Mouse (Mus musculus) right cerebral cortex, postnatal 10 days (tissue): ENCODE results near the gene Ccdc51.
A peak's percentile ranks its signal among the peaks of the same experiment; 100 is the strongest.

Source experiments
- DNase-seq, 2 experiments: peaks; one replicate each; pipeline ENCODE4 v3.0.0; 2021; ENCODE audit warnings: low spot score in 2 of 2

The Ccdc51 gene

DNA sequence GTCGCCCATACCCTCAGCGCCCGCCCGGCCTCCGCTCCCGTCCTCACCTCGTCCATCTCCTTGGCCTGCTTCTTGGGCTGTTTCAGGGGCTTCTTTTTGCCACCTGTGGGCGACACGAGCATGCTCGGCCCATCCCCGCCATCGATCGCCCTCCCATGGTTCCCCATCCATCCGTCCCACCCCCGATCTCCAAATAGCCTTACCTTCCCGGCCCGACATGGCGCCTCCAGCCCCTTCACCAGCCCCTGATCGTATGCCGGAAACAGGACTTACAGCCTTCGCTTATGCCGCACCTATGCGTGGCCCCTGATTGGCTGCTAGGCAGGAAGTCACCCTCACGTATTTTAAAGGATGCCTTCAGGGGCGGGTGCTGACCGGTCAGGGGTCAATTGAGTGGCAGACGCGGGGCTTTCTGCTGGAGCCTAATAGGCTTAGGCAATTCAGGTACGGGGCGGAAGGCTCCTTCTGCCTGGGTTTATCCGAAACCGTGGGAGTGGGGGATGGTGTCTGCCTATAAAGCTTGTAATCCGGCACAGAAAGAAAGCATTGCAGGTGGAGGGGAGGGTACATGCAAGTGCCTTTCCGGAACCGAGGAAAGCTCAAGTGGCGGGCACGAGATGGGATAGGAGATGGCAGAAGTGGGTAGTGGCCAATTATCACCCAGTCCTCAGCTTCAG is at the start of gene Ccdc51, which contains the start of gene Tma7:
Gene Ccdc51, plus strand, starts transcription at position 370 of the 677 bp plus-strand sequence.
Gene Tma7, minus strand, starts transcription at position 464 of the 677 bp plus-strand sequence.
- peak; percentile 94 to 96 for DNase-seq

DNA sequence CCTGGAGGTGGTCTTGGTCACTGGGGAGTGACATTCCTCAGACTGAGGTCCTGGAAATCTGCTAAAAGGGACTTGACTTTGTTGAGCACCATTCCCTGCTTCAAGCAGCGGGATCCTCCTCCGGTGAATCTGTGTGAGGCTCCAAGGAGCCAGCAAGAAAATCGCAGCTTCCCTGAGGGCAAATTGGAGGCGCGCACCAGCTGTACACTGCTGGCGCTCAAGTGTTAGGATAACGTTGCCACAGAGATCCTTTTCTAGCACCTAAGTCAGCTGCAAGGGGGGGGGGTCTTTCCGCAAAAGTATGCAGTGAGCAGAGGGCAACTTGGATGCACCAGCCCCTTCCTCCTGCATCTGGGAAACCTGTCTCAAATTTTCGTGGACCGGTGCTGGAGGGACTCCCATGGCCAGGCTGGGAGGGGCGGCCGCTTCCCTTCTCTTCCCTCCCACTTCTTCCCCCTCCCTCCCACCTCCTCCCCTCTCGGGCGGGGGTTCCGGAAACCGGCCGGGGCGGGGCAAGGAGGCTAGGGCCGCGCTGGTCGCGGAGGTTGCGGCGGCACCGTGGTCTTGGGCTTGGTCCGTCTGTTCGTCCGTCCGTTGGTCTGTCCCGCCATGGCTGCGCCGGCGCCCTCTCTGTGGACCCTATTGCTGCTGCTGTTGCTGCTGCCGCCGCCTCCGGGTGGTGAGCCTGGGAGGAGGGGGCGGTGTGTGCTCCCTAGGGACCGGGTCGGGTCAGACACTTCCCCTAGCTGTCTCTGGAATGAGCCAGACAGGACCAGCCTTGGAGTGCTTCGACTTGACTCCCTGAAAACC is 44.0 kb upstream of the Ccdc51 start, which contains the start of gene Shisa5:
Gene Shisa5, plus strand, starts transcription at position 480 of the 810 bp plus-strand sequence.
- peak in 1 of 2 experiments; percentile 58 for DNase-seq

DNA sequence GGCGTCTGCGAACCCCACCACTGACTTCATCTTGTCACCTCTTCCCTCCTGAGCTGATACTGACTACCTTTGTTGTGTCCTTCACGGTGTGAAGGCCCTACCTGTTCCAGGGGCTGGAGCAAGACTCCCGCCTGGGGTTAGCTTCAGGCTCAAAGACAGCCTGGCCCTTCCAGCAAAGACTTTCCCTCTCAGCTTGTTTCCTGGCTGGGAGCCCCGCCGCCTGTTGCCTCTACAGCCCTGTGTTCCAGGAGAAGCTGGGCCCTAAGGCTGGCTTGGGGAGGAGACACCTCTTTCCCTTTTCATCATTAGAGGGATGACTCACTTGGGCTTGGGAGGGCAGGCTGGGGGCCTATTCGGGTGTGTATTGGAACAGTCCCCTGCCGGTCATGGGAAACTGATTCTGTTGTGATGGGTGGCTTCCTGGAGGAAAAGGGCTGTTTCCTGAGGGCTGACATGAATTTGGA is 43.4 kb upstream of the Ccdc51 start:
- no peak for DNase-seq

DNA sequence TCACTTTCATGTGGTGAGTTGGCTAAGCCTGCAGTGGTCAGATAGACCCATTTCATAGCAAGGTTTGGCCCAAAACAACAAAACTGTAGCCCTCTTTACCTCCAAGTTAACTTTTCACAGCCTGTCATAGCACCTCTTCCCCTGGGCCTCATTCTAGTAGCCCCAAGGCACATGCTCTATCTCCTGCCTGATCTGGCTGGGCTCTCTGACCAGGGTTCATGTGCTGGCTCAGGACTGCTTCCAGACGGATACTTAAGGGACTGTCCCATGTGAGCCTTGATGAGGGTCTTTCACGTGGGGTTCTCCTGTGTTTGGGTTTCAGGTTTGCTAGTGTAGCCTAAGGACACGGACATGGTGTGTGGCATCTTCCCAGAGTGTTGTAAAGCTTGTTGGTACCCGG is 42.6 kb upstream of the Ccdc51 start:
- no peak for DNase-seq

DNA sequence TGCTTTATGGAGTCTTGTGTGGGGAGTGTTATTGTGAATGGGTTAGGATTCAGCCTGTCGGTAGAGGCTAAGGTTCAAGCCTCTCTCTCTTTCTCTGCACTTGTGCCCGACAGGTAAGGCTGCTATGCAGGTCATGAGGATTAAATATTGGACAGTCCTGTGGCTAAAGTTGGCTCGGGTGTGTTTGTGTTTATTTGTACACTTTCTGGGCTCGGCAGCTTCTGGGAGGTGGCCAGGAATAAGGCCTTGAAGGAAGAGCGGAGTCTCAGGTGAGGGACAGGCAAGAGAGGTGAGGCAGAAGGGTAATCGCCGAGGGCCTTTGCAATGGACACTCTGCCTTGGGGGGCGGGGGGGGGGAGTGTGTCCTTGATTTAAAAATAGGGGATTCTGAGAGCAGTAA is 42.1 kb upstream of the Ccdc51 start:
- DNase-seq = no peak

DNA sequence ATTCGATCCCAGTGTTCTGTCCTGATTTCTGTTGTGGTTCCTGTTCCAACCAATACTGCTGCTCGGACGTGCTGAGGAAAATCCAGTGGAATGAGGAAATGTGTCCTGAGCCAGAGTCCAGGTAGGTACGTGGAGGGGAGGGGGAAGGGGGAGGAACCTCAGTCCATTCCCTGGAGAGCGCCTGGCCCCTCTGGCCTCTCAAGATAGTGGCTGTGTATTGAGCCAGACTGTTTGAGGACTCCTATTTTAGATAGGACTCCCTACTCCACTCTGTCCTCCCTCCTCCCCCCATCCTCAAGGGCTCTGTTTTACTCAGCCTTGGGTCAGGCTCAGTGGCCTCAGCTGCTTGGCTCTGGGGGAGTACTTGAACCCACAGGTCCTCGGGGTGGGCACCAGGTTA is 41.4 kb upstream of the Ccdc51 start:
- DNase-seq = peak in 1 of 2 experiments; percentile 18

DNA sequence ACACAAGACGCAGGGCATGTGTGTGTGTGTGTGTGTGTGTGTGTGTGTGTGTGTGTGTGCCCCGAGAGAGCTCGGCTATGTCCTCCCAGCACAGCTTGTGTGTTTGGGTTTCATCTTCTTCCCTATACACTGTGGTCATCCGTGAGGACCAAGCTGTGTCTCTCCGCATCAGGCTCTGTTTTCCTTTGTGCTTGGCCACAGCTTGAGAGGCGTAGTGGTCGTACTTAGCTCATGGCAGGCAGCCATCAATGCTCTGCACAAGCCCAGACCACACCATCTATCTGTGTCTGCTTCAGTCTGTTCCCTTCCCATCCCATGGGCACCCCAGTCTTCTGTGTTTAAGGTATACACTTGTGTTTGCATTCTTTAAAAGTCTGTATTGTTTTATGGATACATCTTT is 40.9 kb upstream of the Ccdc51 start:
- peak in 1 of 2 experiments; percentile 41 for DNase-seq

DNA sequence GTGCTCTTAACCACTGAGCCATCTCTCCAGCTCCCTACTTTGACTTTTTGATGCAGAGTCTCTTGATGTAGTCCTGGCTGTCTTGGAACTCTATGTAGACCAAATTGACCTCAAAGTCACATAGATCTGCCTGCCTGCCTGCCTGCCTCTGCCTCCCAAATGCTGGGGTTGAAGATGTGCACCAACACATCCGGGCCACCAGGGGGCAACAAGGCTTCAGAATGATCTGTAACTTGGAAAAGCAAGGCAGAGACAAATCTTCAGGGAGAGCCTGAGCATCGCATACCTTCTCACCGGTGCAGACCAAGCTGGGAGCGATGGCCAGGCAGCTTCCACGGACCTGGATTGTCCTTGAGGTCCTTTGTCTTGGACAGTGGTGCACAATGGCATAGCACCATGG is 36.0 kb upstream of the Ccdc51 start:
- DNase-seq = peak; percentile 32 to 43

DNA sequence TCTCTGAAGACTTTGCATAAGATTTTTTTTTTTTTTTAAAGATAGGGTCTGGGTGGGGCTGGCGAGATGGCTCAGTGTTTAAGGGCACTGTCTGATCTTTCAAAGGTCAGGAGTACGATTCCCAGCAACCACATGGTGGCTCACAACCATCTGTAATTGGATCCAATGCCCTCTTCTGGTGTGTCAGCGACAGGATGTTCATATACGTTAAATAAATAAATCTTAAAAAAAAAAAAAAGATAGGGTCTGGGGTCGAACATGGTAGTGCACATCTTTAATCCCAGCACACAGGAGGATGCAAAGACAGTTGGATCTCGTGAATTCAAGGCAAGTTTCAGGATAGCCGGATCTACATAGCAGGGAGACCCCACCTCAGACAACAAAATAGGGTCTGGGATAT is 33.0 kb upstream of the Ccdc51 start:
- no peak for DNase-seq

DNA sequence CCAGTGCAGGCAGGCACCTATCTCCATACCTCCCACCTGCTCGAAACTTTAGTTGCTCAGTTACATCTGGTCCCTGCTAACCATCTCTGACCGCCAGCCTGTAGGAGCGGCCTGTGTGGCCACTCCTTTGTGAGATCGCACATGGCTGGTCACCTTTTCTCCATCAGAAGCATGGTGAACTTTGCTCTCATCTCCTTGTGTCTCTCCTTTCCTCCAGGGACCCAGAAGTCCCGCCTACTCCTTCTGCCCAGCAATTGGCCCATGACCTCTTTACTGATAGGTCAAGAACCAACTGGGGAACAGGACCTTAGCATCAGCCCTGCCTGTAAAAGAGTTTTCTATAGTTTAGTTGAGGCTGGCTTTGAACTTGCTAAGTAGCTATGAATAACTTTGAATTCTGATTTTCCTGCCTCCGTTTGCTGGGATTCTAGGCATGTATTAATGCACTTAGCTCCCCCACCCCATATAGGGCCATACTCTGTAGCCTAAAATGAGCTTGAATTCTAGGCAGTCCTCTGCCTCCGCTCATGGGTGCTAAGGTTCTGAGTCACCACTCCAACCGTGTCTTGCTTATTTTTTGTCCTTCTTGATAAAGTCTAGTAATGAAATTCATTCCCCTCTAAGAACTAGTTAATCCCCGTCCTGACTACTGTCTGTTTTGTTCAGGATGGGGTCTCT is 32.2 kb upstream of the Ccdc51 start:
- DNase-seq = peak; percentile 13 to 19

DNA sequence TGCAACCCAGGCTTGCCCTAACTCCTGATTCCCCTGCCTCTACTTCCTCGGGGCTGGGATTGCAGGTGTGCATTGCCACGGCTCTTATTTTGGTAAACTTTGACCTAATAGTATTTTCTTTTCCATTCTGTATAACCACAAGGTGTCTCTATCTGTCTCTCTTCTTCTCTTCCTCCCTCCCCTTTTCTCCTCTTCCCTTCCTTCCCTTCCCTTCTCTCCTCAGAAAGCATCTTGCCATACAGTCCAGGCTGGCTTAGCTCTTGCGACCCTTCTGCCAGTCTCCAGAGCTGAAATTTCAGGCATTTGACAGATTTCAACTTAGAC is 31.7 kb upstream of the Ccdc51 start:
- peak in 1 of 2 experiments; percentile 5 for DNase-seq

DNA sequence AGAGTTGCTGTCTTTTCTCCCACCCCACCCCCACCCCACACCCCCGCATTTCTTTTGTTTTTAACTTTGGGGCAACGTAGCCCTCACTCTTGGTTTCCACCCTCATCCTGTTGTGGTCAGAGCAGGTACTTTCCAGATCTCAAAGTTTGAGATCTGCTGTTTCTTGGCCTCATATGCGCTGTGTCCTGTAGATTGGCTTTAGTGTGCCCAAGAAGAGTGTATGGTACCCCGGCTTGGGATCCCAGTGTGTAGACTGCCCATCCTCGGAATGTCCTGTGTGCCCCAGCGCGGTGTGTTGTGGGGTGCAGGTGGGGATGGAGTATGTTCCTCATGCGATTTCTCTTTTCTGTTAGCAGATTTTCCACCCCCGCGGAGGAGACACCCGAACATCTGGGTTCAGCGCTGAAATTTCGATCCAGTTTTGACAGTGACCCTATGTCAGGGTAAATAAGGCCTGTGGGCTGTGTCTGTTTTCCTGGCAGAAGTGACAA is 31.2 kb upstream of the Ccdc51 start:
- peak; percentile 15 to 20 for DNase-seq

DNA sequence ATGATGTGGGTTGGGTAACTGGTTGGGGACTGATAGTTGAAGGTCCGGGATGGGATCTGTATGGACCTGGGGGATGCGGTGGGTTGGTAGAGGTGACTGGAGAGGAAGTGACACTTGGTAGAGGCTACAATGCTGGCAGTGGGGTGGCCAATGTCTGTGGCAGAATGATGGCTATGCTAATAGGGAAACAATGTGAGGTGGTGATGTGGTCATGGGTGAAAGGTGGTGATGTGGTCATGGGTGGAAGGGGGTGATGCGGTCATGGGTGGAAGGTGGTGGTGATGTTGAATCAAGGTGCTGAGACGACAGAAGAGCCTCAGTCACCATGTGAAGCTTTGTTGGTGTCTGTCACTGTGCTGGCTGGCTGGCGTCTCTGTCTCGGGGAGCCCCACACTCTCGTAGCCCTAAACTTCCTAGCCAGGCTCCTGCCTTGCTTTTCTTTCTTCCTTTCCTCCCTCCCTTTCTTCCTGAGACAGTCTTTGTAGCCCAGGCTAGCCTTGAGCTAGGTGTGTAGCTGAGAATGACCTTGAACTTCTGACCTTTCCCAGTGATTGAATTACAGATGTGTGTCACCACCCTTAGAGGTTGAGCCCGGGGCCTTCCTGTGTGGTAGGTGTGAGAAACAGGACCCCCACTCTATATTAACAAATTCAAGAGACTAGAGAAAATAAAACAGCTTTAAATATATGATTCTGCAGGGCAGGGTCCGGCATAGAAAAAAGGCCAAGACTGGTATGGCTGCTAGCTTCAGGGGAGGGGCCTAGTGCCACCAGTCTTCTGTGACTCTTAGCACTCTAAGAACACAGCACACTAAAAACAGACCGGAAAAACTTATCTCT is 30.4 kb upstream of the Ccdc51 start:
- DNase-seq = peak; percentile 15 to 20

DNA sequence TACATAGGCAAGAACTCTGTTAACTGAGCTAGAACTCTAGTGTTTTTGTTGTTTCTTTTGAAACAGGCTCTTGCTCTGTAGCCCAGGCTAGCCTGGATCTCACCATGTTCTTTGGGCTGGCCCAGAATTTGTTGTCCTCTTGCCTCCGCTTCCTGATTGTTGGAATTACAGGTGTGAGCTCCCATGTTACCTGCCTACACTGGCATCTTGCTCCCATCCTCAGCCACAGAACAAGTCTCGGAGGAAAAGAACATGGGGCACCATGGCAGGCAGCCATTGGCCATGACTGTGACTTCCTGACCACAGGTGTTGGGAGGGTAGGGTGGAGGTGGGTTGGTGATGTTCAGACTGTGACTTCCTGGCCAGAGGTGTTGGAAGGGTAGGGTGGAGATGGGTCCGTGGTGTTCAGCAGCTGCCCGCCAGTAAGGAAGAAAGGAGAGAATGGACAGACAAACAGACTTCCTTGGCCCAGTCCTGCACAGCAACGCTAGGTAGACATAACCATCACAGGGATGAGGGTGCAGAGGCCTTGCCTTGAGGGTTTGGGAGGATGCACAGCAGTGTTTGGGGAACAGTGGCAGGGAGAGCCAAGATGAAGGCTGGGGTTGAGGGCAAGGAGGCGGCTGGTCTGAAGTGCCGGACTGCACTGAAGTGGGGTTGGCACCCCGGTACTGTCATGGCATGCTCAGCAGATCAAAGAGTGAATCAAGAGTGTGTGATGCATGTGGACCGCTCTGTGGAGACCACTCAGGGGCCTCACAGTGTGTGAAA is 29.6 kb upstream of the Ccdc51 start:
- DNase-seq = peak; percentile 22 to 23

DNA sequence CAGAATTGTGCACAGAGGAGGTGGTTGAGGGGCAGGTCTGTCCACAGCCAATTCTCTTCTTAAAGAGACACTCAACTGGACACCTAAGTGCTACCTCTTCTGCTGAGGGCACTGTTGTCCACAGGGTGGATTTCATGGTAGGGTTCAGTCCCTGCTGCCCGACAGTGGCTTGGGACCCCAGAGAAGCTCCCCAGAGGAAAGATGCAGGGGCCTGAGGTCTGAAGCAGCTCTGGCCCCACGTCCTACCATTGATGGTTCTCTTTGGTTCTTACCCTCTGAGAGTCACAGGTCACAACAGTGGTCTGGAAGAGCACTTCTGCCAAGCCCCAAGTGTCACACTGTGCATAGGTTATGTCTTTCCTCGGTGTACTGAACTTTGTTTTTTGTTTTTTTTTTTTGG is 28.9 kb upstream of the Ccdc51 start:
- DNase-seq = peak in 1 of 2 experiments; percentile 19

DNA sequence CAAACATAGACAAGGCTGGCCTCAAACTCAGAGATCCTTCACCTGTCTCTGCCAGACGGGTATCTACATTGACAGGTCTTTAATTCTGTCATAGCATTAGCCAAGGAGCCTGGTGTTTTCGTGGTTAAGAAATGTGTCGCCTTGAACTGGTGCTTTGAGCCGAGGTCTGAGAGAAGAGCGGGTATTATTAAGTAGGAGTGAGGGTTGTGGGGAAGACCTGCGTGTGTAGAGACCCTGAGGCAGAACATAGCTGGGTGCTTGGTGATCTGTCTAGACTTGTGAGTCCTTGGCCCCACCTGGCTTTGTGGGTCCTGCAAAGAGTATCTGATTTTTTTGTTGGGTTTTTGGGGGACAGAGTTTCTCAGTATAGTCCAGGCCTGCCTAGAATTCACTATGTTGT is 28.4 kb upstream of the Ccdc51 start:
- peak; percentile 12 to 22 for DNase-seq

DNA sequence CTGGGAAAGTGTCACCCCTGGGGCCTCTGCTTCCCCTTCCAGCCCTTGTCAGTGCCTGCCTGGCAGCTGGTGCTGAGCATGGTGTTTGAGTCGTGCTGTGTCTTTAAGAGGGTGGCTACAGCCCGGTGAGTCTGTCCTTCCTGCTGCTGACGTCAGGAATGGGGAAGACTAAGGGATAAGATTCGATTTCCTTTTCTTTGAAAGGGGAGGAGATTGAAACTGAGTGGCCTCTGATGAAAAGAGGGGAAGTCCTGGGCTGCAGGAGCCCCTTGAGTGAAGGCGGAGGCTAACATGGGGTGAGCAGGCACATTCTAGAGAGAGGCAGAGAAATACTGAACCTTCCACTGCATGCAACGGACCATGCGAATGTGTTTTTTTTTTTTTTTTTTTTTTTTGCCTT is 27.6 kb upstream of the Ccdc51 start:
- DNase-seq = peak; percentile 84 to 91

DNA sequence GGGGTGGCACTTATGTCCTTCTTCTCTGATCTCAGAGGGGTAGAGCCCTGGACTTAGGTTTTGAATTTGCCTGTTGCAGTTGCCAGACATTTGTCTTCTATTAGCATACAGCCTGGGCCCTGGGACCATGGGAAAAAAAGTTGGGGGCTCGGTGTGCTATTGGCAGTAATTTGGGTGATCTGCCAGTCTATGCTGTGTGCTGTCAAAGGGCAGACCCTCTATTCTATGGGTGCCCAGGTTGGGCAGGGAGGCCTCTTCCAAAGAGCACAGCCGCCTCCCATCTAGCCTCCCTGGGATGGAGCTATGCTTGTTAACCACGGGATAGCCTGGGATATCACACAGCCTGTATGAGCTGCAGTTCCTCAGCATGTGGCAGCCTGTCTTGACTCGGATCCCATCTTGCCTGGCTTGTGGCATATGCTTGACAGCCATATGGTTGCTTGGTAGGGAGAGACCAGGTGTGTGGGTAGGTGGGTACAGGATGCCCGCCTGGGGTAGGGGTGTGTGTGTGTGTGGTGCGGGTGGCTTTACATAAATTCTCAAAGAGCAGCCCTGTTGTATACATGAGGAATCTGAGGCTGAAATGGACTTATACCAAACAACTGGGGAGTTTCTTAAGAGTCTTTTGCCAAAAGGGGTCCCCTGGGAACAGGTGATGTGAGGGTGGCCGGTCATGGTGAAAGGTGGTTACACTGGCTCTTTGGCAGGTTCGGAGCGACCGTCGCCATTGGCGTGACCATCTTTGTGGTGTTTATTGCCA is 26.8 kb upstream of the Ccdc51 start:
- peak; percentile 31 to 53 for DNase-seq

DNA sequence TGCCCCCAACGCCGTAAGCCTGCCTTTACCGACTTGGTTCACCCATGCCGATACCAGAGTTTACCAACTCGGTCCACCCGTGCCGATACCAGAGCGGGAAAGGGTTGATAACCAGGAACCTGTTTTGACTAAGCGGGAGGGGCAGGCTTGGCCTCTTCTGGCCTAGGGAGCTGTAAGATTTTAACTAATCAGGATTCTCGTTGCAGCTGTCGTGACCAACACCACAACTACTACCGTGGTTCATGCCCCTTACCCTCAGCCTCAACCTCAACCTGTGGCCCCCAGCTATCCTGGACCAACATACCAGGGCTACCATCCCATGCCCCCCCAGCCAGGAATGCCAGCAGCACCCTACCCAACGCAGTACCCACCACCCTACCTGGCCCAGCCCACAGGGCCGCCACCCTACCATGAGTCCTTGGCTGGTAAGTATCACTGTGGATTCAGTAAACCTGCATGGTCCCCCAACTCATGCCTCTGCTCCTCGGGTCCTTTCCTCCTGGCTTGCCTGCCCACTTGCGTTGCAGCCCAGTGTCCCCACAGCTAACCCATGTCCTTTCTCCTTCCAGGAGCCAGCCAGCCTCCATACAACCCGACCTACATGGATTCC is 26.1 kb upstream of the Ccdc51 start:
- DNase-seq = peak in 1 of 2 experiments; percentile 27
